Mouse (Mus musculus): ENCODE measurements around the gene Clstn2.

Gene Clstn2

DNA sequence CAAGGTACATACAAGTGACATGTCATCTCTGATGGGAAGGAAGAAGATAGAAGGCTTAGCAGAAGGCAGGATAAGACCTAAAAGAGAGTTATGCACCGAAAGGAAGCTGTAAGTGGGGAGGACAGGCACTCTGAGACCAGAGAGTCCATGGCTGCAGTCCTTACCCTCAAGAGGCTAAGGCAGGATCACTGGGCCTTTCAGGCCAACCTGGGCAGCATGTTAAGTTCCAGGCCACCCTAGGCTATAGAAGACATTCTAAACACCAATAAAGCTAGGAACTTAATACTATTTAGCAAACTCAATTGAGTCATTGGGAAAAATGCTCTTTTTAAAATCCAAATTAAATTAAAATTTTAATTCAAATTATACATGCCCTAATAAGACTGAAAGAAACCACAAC, 258.0 kb downstream of the Clstn2 start:
- no peak for DNase-seq (ENCODE audit: low read depth)

DNA sequence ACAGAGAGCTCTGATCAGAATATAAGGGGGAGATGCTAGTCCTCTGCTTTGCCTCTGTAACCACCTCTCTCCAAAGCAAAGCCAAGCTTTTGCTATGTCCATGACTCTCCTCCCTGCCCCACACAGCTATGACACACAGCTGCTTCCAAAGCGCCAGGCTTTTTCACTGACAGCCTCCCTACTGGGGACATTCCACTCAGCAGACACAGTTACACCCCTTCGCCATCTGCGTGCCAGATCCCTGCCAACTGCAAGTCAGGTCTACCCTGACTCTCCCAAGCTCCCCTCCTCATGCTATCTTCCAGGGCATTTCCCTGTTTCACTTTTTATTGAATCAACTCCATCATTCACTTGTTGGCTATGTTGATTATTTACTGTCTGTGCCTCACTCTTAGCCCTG, 259.1 kb downstream of the Clstn2 start:
- DNase-seq (ENCODE audit: low read depth): no peak

- DNase-seq (ENCODE audit: low read depth): no peak
Measured at GRCm38 (mm10) chr9:97772431-97772830, 260.6 kb downstream of the Clstn2 start.

GRCm38 (mm10) chr9:97769331-97769730, 263.6 kb downstream of the Clstn2 start:
- DNase-seq (ENCODE audit: low read depth): no peak

- DNase-seq (ENCODE audit: low read depth): no peak
Measured at GRCm38 (mm10) chr9:97765251-97765767, 267.7 kb downstream of the Clstn2 start.

- no peak for DNase-seq (ENCODE audit: low read depth)
Measured at GRCm38 (mm10) chr9:97763048-97763447, 269.9 kb downstream of the Clstn2 start.

- no peak for DNase-seq (ENCODE audit: low read depth)
Measured at GRCm38 (mm10) chr9:97755599-97756270, 277.2 kb downstream of the Clstn2 start.

GRCm38 (mm10) chr9:97753715-97754114, 279.3 kb downstream of the Clstn2 start:
- no peak for DNase-seq (ENCODE audit: low read depth)

DNA sequence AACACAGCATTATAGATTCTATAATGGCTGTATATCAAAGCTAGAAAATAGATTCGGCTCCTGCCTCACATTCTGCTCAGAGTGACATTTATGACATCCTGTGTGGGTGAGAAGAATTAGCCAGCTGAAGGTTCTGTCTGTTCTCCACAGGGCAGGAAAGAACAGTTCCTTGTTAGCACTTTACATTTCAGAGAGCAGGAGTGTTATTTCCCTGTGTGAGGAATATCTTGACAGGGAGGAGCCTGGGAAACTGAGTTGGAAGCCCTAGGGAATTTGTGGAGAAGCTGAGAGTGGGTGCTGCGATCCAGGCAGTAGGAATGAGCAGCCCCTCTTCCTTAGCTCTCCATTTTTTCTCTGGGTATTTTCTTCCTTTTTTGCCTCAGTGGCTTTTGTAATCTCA, 286.4 kb downstream of the Clstn2 start:
- no peak for DNase-seq (ENCODE audit: low read depth)

DNA sequence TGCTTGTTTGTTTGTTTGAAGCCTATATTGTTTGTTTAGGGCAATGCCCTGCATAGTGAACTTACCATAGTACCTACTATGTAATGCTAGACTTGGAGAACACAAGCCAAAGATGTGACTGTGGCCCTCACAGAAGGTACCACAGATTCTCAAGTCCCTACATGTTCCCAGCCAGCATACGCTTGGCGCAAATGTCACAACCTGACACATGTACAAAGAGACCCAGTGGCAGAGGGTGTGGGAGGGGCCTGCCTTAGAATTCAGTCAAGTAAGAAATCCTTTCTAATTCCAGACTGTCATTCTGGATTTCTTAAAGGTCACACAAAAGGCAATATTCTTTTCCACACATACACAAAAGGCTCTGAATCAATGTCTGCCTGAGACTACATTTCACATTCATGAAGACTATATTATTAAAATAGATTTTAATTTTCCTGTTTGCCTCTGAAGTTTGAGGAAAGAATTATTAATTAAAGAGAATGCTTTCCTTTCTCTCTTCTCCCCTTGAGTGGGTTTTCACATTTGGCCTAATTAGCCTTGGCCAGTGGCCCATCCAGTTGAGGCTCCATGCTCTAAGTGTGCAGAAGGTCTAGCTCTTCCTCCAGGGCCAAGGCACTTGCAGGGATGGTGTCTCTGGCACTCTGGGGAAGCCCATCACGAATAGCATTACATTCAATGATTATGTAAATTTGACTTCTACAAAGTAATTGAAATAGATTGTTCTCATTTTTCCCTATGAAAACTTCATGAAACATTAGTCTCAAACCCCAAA, 305.1 kb downstream of the Clstn2 start:
- no peak for DNase-seq (ENCODE audit: low read depth)

DNA sequence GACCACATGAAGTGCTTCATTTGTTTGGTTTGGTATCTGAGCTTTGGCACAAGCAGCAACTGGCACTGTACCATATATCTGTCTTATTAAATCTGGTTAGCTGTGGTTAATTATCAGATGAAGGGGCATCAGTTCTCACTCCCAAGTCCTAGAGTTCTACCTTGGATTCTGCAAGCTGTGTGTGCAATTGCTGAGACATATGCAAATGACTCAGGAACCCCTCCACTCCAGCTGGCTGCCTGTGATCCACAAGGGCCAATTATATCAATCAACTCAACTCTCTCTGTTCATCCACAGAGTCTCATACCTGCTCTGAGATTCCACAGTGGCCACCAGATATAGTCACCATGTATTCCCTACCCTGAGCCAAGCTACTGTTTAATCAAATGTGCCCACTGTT, 315.3 kb downstream of the Clstn2 start:
- DNase-seq (ENCODE audit: low read depth): no peak

DNA sequence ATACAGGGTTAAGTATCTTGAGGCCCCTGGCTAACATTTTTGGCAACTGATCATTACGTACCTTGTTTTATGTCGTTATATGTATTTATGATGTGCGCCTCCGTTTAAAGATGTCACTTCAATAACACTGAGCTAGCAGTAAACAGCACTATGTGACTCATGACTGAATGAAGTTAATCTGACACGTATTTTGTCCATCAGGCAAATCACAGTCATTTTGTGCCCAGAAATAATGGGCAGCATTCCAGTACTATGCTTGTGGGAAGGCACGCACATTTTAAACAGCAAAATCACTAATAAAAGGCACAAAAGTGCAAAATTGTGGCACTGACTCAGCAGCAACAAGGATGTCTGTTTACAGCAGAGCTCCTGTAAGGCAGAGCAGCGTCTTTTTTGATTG, 316.0 kb downstream of the Clstn2 start:
- no peak for DNase-seq (ENCODE audit: low read depth)

DNA sequence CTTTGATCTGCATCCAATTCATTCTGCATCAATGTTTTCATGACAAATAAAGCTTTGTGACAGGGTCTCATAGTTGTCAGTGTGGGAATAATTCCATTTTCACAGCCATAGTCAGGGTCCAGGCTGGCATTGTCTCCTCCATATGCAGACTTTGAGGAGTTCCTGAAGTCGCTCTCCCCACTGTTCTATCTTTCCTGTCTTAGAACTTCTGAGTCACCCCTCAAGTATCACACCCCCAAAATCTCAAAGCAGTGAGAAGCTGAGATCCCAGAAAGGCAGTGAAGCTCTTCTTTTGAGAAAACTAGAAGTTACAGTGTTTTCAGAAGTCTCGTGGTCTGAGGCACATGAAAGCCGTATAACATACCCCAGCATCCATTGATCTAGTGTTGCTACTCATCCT, 320.1 kb downstream of the Clstn2 start:
- no peak for DNase-seq (ENCODE audit: low read depth)

DNA sequence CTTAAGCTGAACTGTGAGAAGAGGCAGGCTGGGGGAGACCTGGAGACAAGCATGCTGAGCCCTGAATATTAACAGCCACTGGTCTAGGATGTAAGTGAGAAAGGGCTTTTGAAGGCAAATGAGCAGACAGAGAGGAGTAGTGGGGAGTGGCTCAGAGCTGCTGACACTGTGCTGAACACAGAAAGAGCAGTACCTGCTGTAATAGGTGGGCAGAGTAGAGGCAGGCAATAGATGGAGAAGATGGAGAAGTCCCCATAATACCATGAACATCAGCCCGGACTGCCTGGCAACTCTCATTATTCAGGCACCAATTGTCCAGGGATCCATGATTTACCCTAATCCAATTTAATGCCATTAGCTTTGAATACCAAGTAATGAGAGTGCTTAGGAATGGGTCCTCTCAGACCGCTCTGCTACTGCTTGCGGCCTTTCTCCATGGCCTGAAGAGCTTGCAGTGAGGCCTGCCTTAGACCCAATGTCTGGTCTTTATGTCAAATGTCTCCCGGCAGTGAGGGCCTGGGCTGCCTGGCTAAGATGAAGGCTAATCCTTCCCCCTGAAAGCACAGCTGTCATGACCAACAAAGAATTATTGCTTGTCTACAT, 329.0 kb downstream of the Clstn2 start:
- no peak for DNase-seq (ENCODE audit: low read depth)

- no peak for DNase-seq (ENCODE audit: low read depth)
Measured at GRCm38 (mm10) chr9:97702989-97703388, 330.0 kb downstream of the Clstn2 start.

DNA sequence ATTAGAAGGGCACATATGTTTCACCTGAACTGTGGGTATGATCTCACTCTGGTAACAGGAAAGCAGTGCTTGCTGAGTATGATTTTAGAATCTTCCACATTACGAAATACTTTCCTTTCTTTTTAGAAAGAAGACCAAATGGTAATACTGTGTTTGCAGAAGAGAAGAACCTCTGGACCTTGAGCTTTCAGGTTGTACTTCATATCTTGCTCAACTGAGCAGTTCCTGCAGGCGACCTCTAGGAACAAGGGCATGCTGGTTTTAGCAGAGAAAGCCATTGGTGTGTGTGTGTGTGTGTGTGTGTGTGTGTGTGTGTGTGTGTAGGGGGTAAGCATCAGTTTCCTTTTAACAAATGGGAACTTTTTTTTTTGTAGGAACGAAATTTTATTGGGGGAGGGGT, 333.0 kb downstream of the Clstn2 start:
- no peak for DNase-seq (ENCODE audit: low read depth)

- no peak for DNase-seq (ENCODE audit: low read depth)
Measured at GRCm38 (mm10) chr9:97699020-97699419, 334.0 kb downstream of the Clstn2 start.

- no peak for DNase-seq (ENCODE audit: low read depth)
Measured at GRCm38 (mm10) chr9:97698071-97698470, 334.9 kb downstream of the Clstn2 start.

DNA sequence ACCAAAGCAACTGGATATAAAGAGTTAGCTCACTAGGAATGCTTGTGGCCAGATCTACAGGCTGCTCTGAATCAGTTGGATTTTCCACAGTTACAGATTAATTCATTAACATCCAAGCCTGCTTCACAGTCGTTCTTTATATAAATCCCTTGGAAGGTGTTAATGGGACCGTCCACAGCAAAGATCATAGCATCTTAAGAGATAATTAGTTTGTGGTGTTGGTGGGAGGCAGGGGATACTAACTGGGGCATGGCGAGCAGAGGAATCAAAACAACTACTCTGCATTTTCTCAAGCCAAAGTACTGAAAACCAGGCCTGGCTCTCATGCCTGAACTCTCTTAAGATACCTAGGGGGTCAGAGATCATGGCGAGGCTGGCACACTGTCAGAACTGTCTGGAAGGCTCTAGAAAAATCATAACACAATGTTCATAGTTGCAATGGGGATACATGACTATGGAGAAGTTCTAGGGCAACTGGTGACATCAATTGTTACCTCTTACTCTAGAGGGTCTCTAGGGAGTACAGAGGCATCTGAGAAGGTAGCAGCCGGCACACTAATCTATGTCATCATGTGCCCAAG, 336.2 kb downstream of the Clstn2 start:
- no peak for DNase-seq (ENCODE audit: low read depth)

DNA sequence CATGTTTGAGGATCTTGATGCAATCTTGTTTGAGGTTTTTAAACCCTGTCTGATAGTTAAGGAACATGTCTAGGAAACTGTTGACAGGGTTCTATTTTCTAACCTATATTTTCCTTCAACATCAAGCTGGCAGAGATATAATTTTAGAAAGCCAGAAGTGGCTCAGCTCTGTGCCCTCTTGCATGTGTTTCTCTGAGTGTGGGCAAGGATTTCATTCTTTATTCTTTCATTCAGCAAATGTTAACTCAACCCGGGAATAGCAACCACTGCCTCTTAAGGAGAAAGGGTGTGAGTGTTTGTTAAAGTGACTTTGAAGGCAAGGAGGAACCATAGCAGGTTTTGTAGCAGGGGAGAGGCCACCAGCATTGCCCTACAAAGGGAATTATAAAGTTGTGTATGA, 337.7 kb downstream of the Clstn2 start:
- DNase-seq (ENCODE audit: low read depth): no peak

DNA sequence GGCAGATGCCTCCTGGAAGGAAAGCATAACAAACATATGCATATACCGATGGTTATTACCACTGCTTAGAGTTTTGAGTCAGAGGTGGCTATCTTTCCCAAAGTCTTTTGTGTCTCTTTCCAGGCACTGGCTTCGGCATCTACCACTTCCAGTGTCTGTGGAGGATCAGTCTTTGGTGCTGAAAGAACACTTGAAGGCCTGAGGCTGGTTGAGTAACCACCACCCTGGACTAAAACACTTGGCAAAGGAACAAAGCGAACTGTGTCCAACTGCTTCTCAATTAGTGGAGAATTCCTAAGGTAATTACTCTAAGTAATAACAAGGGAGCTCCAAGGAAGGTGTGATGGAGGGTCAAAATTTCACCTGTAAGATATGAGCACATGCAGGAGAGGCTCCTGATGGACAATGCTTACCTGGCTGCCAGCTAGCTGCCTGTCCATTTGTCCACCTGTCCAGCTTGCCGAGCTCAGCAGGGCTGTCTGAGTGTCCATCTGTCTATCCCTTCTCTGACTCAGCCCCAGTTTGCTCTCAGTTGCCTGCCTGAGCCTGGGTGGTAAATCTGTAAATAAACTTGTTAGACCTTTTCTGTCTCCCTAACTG, 346.1 kb downstream of the Clstn2 start:
- DNase-seq (ENCODE audit: low read depth): no peak

GRCm38 (mm10) chr9:97685664-97686063, 347.3 kb downstream of the Clstn2 start:
- no peak for DNase-seq (ENCODE audit: low read depth)

Data from naive thymus-derived CD4-positive, alpha-beta T cell, adult 2 months (primary cell).